Mouse (Mus musculus): ENCODE measurements at regions not wholly inside any gene's neighbourhood (a gene's known extent, or its start where the extent isn't known, plus 50 kb on each side); places are given as distances from the start of the nearest gene placed in this dataset.

DNA sequence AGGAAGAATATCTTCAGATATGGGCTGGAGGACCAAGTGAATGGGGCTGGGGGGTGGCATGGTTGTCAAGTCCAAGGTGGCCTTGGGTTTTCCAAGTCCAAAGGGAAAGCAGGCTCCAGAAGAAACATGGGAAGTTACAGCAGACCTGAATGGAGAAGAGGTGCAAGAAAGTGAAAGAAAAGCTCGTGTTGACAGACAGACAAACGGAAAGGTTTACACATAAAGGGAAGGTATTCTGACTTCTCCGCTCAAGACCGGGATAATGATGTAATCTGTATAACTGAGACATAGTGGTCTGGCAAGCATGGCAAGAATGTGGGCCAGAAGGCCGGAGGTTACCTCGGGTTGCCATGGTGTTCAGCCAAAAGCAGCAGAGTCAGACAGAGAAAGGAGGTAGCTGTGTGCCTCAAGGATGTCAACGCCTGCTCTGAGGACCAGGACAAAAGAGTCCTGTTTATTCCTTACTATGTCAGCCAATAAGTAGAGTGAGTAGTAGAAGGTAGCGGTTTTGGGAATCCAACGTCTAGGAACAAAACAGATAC, 50.8 kb upstream of the Elk3 start:
- DNase-seq (ENCODE audit: low read depth, low spot score) = no peak

DNA sequence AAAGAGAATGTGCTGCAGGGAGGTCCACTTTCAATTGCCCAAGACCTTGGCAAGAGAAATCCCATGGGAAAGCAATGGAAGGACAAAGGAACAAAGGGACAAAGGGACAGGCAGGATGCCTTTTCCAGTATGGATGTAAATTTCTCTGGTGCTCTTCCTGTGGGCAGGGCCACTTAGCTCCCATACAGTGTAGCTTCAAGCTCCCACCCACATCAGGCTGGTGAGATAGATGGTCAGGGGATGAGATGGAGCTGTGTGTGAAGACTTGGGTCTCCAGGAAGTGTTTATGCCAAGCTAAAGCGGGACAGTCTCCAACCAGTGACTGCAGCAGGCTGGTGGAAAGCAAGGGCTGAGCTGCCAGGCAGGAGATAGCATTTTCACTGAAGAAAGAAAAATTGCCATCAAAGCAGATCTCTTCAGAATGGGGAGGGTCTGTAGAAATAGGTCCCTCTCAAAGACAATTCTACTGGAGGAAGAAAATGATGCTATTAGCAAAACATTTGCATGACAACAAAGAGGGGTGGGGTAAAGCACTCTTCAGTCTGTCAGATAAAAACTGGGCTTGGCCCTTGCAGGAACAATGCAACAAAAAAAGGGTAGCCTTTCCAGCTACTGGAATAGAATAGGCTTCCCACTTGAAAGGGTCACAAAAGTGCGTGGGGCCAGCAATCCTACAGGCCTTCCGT, 53.3 kb upstream of the Elk3 start:
- peak; percentile 88 for DNase-seq (ENCODE audit: low read depth, low spot score)

DNA sequence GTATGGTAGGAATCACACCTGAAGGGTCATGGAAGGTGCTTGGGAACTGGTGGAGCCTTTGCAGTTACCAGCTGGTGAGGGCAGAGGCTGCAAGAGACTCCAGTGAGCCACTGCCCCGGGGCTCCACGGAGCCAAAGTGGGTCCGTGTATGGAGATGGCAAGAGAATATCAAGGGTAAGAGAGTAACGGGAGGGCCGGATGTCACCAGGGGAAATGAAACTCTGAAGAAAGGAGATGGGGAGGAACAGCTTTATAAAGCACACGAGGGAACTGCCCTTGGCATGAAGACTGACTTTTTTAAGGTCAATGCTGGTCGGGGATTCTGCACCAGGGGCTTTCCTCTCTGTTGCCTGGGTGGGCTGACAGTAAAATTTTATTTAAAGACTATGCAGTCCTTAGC, 53.9 kb upstream of the Elk3 start:
- DNase-seq (ENCODE audit: low read depth, low spot score) = peak; percentile 69

DNA sequence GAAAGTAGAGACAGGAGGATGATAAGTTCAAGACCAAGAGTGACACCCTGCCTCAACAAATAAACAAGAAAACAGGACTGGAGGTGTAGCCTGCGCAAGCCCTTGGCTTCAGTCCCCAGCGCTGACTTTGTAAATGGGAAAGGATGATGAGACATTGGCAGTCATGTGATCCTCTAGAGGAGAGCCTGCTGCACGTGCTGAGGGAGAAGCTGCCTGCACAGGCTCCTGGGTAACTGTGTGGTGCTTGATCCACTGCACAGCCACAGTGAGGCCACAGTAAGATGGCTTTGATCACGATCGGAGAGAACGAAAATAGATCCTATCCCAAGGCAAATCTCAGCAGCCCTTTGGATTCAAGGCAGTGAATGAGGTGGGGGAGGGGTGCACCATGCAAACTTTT, 54.4 kb upstream of the Elk3 start:
- DNase-seq (ENCODE audit: low read depth, low spot score) = peak; percentile 79

DNA sequence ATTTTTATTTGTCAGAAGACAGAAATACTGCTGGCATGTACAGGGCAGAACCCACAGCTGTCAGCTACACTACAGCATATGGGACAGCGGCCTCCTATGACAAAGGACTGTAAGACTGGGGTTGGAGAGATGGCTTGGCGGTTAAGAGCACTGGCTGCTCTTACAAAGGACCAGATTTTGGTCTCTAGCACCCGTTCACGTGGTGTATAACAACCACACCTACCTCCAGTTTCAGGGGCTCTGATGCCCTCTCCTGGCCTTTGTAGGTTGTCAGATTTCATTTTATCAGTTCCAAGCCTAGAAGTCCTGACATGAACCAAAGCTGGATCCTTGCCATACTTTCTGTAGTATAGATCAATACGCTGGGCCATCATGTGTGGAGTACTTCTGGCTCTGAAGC, 54.9 kb upstream of the Elk3 start:
- DNase-seq (ENCODE audit: low read depth, low spot score) = peak; percentile 82

DNA sequence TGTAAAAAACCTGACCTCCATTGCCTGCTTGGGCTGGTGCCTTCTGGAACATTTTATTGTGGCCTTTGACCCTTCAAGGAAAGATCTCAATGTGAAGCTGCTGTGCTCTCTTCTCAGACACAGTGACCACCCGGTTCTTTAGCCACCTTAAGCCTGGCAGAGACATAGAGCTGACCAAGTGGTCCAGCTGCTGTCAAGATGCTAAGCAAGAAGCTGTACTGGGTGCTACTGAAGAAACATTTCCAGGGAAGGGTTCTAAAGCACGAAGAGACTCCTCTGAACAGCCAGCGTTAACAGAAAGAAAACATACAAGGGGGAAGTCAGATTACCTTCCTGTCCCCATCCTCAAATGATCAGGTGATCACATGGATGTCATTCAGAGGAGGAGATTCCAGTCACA, 58.8 kb upstream of the Elk3 start:
- no peak for DNase-seq (ENCODE audit: low read depth, low spot score)

DNA sequence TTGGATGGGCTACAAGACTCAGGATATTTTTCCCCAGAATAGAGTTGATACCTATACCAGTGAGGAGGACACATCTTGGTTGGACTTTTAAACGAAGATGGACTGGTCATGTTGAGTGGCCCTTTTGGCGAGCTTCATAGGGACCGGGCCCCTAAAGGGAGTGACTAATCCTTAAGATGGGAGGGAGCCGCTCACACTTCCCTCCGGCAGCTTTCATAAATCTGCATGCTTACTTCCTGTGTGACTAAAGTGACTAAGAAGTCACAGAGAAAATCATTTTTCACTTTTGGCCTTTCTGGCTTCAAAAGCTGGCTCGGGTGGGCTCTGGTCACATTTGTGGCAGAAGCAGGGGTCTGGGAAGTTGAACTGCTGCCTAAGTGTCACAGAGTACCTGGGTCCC, 59.4 kb upstream of the Elk3 start:
- no peak for DNase-seq (ENCODE audit: low read depth, low spot score)

DNA sequence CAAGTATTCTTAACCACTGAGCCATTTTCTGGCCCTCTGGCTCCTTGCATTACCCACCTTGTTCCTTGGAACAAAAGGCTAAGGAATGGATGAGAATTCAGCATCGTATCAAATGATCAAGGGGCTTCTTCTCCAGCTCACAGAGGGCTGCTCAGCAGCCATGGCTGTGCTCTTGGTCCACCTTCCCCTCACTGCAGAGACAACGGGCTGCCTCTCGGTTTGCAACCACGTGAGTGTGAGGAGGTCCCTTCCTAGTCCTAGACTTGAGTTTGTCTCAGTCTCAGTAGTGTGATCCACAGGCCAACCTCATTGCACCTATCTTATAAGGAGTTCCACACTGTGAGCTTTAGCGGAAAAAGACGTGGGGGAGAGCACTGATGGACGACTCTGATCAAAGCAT, 61.3 kb upstream of the Elk3 start:
- peak; percentile 54 for DNase-seq (ENCODE audit: low read depth, low spot score)

DNA sequence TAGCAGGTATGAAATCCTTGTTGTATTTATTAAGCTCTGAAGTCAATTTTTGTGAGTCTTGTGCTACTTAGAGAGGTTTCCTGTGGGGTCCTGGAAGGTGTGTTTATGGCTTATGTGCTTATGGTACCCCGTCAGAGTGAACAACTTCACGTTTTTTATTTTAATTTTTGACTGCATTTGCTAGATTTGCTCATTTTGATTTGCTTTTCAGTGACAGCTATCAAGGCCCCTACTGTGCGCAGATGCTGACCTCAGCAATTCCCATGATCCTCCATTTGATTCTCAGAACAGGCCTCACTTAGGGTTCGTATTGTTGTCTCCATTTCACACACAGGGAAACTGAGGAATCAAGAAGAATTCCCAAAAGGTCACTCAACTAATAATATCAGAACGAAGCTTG, 62.3 kb upstream of the Elk3 start:
- no peak for DNase-seq (ENCODE audit: low read depth, low spot score)

DNA sequence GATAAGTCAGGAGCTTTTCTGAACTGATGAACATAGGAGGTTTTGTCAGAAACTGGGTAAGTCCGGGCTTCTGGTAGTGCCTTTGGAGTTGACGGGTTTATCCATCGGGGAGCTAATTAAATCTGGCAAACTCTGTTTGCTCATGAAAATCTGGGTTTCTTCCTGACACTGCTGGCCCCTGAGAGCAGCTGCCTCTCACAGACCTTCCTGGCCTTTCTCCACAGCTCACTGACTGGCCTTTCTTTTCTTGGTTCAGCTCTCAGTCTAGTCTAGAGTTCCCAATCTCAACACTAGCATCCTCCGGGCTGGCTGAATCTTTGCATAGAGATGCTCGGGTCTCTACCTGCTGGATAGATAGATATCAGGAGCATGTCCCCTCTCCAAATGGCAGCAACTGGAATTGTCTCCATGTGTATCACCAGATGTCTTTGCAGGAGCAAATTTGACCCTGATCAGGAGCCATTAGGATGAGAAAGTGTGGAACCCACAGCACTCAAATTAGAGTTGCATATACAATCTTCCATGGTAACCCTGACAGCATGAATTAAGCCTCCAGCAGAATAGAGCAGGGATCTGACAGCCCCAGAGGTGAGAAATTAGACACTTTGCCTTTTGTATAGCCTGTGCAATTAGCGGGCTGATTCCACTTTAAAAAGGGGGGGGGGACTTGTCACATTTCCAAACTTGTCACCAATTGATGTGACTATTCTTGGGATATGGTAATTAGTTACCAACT, 63.2 kb upstream of the Elk3 start:
- DNase-seq (ENCODE audit: low read depth, low spot score) = no peak

DNA sequence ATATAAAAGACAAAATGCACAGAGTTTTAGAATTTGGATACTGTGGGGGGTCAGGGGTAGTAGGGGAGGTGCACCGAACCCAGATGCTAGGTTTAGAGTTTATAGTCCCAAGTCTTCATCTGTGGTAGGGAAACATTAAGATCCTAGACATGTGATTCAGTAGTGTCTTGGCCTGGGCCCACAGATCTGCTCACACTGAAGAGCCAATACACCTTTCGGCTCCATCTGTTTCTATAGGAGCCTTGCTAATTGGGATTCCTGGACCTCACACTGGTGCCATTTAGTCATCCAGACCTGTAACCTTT, 63.7 kb upstream of the Elk3 start:
- DNase-seq (ENCODE audit: low read depth, low spot score) = no peak

DNA sequence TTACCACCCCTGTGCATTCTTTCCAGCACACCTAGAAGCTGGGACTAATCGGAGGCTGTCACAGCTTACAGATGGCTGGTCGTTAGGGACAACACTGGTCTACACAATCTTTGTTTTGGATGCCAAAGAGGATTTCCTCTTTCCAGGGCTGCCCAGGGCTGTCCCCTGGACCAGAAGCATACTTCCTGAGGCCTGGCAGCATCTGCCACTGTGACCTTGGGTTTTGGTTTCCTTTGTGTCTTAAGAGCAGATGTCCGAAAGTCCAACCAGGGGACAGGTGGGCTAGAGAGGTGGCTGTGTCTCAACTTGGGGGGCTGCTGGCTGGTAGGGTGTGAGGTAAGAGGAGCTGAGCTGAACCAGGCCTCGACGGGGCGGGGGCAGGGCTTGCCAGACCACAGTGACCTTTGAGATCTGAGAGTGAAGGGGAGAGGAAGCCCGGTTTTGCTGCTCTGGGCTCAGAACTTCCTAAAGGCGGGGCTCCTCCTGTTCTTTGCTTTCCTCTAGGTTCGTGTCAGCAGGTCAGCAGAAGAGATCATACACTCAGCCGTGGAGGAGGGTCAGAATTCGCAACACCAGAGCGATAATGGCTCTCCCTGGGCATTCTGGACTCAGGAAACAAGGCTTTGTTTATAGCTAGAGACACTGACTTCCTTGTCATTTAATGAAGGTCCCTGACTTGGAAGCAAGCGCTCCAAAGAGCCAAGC, 64.2 kb upstream of the Elk3 start:
- peak; percentile 41 for DNase-seq (ENCODE audit: low read depth, low spot score)

DNA sequence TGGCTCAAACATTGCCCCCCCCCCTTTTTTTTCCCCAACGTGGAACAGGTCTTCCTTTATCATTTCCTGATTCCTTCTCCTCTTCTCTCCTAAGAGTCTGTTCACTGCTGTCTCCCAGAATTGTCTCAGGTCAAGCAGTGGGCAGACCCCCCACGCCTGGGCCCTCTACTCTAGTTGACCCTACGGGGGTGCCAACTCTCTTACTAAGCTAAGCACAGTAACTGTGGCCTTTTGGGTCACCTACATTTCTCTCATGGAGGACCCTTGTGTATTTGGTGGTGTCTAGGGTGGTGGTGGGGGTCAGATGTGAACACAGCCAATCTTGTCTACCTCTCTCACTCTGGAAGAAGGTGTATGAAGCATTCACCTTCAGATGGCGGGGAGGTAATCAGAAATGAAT, 64.8 kb upstream of the Elk3 start:
- no peak for DNase-seq (ENCODE audit: low read depth, low spot score)

DNA sequence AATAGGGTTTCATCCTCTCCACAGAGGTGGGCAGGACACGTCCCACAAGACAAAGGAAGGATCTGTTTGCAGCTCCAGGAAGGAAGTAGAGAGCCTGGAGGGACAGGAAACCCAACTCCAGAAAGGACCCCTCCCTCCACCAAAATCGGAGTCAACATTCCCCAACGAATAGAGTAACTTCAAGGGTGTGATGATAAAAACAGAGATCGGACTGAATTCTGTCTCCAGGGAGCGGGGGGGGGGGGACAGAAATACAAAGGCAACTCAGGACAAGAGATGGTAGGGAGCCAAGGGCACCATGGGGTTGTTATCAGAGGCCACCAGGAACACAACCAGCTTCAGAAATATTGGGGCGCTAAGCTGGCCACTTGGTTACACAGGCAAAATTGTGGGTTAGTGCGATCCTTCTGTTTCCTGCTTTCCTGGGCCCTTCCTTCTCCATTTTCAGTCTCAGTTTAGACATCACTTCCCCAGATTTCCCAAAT, 65.6 kb upstream of the Elk3 start:
- DNase-seq (ENCODE audit: low read depth, low spot score) = no peak

DNA sequence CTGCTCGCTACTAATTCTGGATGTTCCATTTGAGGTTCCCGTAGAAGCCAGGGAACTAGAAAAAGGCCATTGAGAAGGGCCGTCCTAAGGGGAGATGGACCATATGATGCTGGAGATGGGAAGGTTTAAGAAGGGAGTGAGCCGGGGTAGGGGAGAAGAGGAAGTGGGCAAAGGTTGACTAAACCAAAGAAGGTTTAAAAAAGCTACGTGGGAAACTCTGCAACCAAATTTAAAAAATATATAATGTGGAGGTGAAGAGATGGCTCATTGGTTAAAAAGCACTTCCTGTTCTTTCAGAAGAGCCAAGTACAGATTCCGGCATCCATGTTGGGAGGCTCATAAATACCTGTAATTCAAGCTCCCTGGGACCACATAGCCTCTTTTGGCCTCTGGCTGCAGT, 63.9 kb upstream of the Lta4h start:
- no peak for DNase-seq (ENCODE audit: low read depth, low spot score)

DNA sequence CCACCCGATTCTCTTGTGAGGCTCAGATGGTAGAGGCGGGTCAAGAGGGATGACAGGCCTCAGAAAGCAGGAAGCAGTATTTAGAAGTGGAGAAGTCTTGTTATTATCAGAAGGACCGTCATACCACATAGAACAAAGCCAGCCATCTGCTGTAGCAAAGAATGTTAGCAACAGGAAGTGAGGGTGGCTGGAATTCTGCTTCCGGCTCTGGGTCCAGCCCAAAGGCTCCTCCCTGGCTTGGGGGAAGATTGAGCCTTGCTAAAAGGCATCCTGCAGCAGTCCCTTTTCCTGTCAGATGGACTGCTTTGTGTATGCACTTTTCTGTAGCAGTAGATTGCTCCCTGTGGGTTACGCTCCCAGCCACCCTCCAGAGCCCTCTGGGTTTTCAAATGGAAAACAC, 61.9 kb upstream of the Lta4h start:
- peak; percentile 62 for DNase-seq (ENCODE audit: low read depth, low spot score)

DNA sequence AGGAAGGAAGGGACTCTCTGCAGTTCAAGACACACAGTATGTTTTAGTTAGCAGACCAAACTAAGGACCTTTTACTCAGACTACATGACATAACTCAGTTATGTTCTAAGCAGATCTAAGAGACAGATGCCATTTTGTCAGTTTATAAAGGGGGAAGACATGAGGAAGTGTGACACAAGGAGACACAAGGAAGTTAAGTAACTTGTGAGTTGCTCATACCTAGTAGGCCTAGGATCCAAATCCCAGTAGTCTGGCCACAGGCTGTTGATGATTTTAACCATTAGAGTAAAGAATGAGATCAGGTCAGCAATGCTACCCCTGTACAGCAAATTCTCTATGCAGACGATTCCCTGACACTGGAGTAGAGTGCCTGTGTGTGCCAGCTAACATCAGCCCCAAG, 59.3 kb upstream of the Lta4h start:
- no peak for DNase-seq (ENCODE audit: low read depth, low spot score)

DNA sequence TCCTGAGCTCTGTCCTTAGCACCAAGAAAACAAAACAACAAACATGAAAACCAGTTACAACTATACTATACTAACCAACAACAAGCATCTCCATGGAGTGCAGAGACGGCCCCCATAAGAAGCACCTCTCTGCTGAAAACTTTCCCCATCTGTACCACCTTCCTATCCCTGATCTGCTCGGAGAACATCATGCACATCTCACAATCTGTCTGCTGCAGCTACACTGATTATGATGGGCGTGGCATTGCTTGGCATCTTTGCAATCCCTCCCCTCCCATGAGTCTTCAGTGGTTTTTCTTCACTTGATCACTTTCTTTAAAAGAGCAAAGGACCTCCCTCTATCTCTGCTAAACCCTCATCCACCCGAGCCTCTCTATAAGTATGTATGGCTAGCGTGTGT, 55.5 kb upstream of the Lta4h start:
- DNase-seq (ENCODE audit: low read depth, low spot score) = no peak

DNA sequence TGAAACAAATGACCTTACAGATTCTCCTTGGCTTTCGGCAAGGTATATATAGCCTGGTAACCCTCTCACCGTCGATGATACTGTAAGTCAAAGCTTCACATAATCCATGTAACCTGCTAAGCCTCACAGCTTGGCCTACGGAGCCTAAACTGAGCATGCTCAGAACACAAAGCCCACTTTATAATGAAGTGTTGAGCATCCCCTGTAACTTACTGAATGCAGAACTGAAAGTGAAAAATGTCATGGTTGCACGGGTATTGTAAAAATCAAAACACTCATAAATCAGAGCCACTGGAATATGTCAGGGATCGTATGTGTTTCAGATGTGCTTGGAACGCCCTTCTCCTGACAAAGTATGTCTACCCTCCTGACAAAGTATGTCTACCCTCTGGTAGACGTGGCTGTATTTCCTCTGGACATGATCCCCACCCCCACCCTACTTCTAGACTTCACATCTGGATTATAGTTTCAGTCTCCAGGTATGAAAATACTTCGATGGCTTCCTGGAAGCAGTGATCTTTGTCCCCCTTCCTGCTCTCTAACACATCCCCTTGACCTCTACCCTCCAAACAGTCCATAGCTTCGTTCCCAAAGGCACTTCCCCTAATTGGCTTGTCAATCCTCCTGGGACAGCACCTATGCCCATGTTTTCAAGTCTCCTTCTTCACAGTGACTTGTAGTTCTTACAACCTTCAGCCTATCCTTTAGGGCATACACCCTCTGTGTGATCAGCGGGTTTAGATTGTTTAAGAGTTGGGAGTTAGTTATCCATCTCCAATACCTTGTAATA, 54.5 kb upstream of the Lta4h start:
- DNase-seq (ENCODE audit: low read depth, low spot score) = no peak

DNA sequence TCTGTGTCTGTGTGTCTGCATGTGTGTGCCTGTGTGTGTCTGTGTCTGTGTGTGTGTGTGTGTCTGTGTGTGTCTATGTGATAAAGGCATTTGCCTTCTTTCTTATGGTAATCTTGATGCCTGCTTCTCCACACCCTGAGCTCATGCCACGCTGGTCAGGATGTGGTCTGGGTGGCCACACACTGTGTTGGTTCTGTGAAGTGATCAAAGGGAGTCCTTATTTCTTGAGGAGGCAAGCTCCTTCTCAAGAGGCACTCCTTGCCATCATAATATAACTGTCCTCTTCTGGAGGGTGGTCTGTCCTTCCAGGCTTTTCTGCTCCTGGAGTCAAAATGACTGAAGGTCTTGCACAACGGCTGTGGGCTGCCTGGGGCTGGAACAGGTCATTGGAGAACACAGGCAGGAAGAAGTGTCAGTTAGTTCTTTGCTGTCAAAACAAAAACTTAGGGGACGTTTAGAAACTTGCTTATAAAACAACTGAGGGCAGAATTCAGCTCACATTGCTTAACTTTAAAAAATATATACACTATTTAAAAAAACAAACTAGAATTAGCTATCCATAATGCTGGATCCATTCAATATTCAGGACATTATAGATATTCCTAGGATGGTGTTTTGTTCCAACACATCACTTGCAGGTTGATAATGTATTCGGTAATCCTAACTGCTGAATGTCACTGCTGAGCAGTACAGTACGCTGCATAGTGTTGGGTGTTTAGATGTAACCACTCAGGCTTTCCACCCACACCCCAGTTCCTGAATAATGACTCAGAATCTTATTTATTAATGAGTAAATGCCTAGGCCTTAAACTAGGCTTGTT, 50.3 kb upstream of the Lta4h start:
- no peak for DNase-seq (ENCODE audit: low read depth, low spot score)

All from ZHBTc4 (cell line).